8 mouse cellular contexts compared by ENCODE assay signal in the genomic region with DNA sequence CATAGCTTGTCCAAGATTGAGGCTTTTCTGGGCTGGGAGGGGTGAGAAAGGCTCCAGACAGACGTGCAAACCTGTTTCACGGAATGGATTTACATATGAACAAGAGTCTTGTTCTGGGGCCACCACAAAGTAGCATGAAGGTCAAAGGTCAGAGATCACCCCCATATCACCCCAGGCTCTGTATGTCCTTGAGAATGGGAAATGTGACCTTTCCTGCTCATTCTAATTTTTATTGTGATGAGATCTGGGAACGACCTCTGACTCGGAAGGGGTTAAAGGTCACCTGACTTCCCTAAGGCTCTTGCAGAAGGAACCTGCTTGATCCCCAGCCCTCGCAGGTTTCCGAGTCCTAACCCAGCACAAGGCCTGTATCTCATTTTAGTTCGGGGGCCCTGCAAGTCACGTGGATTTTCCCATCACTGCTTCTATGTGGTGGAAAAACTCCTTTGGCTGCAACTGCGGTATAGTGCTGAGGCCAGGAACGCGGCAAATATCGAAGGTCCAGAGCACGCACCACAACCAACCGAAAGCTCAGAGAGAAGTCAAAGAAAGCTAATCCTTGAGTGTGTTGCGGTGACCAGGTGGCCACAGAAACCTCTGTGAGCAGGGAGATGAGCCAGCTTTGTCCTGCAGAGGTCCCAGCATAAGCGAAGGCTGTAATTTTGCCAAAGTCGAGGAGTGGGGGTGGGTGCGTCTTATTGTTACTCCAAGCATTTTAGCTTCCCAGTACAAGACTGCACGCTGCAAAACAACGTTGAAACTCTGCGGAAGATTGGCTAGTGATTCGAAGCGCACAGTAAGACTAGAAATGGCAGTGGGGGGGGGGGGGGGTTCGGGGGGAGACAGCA.
DNase-seq lines count a peak whose midpoint lies in the region; ATAC-seq and TF ChIP-seq lines count a peak whose summit lies in the region.

No protein-coding gene starts in this region.

- H3K9me3 ChIP-seq in liver, embryonic 12.5 days (replicated peaks): no peaks in the 10 kb centered on the region
- H3K9me3 ChIP-seq in hindbrain, embryonic 12.5 days (replicated peaks): no peaks in the 10 kb centered on the region
- H3K9me3 ChIP-seq in midbrain, postnatal 0 days (ENCODE audit: low read length): no peaks in the 10 kb centered on the region

- H3K4me1 ChIP-seq in liver, embryonic 12.5 days: peaks cover 21% of the 10 kb centered on the region
- peaks cover 16% of the 10 kb centered on the region for H3K4me1 ChIP-seq in hindbrain, embryonic 12.5 days
- no peaks in the 10 kb centered on the region for H3K4me1 ChIP-seq in midbrain, postnatal 0 days (ENCODE audit: insufficient read depth, low read length)

- H3K4me2 ChIP-seq in liver, embryonic 12.5 days: peak overlapping the region; percentile 57
- H3K4me2 ChIP-seq in hindbrain, embryonic 12.5 days (replicated peaks): peak overlapping the region; percentile 51
- H3K4me2 ChIP-seq in midbrain, postnatal 0 days (ENCODE audit: low read depth, low read length, poor library complexity, severe bottlenecking): peak overlapping the region; percentile 66

- H3K27me3 ChIP-seq in liver, embryonic 12.5 days (replicated peaks): 0 out of 2 replicates have a peak, but pooled peaks cover 5% of the 10 kb centered on the region
- 0 out of 2 replicates have a peak, but pooled peaks cover 5% of the 10 kb centered on the region for H3K27me3 ChIP-seq in hindbrain, embryonic 12.5 days
- no peaks in the 10 kb centered on the region for H3K27me3 ChIP-seq in midbrain, postnatal 0 days (ENCODE audit: insufficient read depth, low read length)

- H3K36me3 ChIP-seq in liver, embryonic 12.5 days: no peaks in the 10 kb centered on the region
- no peaks in the 10 kb centered on the region for H3K36me3 ChIP-seq in hindbrain, embryonic 12.5 days
- no peaks in the 10 kb centered on the region for H3K36me3 ChIP-seq in midbrain, postnatal 0 days (ENCODE audit: insufficient read depth, low read length)

- no peak; the same call in 1 of the 2 replicates for TF ChIP-seq CTCF in midbrain, postnatal 0 days (IDR thresholded peaks at IDR 0.05)

- H3K9ac ChIP-seq in liver, embryonic 12.5 days: 0 out of 2 replicates have a peak overlapping the region, but pooled peaks have one; percentile 23
- peak overlapping the region; percentile 33; the same call in 1 of the 2 replicates for H3K9ac ChIP-seq in hindbrain, embryonic 12.5 days
- H3K9ac ChIP-seq in midbrain, postnatal 0 days (replicated peaks; ENCODE audit: low read length, poor library complexity, severe bottlenecking): peak overlapping the region; percentile 51

- 53% methylated on average over 24 of the region's 24 CpGs for WGBS in liver, embryonic 12.5 days (ENCODE audit: insufficient replicate concordance)
- WGBS in hindbrain, embryonic 12.5 days: 17% methylated on average over 24 of the region's 24 CpGs
- WGBS in midbrain, postnatal 0 days: 12% methylated on average over 23 of the region's 24 CpGs

- no peak for ATAC-seq in liver, embryonic 12.5 days
- ATAC-seq in hindbrain, embryonic 12.5 days (ENCODE audit: low FRiP score): peak; percentile 41
- ATAC-seq in midbrain, postnatal 0 days (ENCODE audit: low FRiP score): peak; percentile 57; the same call in 1 of the 2 replicates

- H3K27ac ChIP-seq in liver, embryonic 12.5 days: no peak overlapping the region
- H3K27ac ChIP-seq in hindbrain, embryonic 12.5 days: peak overlapping the region; percentile 83
- H3K27ac ChIP-seq in midbrain, postnatal 0 days (ENCODE audit: low read depth, low read length): peak overlapping the region; percentile 75

- DNase-seq in liver: no peak
- DNase-seq in embryo, embryonic 10.5 days (ENCODE audit: low spot score): peak; percentile 63
- DNase-seq in midbrain, postnatal 0 days (ENCODE audit: low spot score): peak; percentile 57
- no peak for DNase-seq in layer of hippocampus, postnatal 36 days
- DNase-seq in B cell, adult 2 months: no peak
- no peak for DNase-seq in yolk sac, embryonic 10.5 days (ENCODE audit: low spot score)

- H3K4me3 ChIP-seq in liver, embryonic 12.5 days: 0 out of 2 replicates have a peak overlapping the region, but pooled peaks have one; percentile 42
- peak overlapping the region; percentile 26 for H3K4me3 ChIP-seq in hindbrain, embryonic 12.5 days
- H3K4me3 ChIP-seq in midbrain, postnatal 0 days (ENCODE audit: low read depth, low read length): peak overlapping the region; percentile 32

Comparison
In these comparisons a context has a peak if more than half of its experiments do, and no peak if none do; other contexts are left out.
1. DNase-seq: peak in embryo, embryonic 10.5 days (single experiment) and midbrain, postnatal 0 days (single experiment); none in liver (single experiment), layer of hippocampus, postnatal 36 days (0 of 2), B cell, adult 2 months (0 of 2) and yolk sac, embryonic 10.5 days (single experiment).
2. Peak in every context shown above with its lines, with median percentiles within 50 percentile points of each other: H3K4me2 ChIP-seq, H3K4me3 ChIP-seq and H3K9ac ChIP-seq.